Mouse (Mus musculus): Measurements from ENCODE around the gene Olfr1214. TPM values are rescaled to one million over a fixed set of nuclear protein-coding genes. Genes with fewer than 3 reads are reported as not detected.
"Not testable (repeated sequence)": the region's sequence is repeated elsewhere in the genome, so short reads cannot be mapped to it uniquely, and the experiment has no call there.

The Olfr1214 gene
- not detected in 2 replicates for polyA plus RNA-seq (2014; fragmentation: Nextera tagmentation; extraction: Ambion mirVana)

- Histone ChIP-seq H3K27ac (ENCODE audit: low read depth, low read length) (no peak within 1 kb of the TSS), H3K36me3 (ENCODE audit: control insufficient read depth, insufficient read depth, low read length) (no peaks in the 10 kb centered on the region), H3K9ac (ENCODE audit: low read depth, low read length) (no peak within 1 kb of the TSS), H3K4me1 (ENCODE audit: control insufficient read depth, insufficient read depth, low read length) (no peaks in the 10 kb centered on the region), H3K4me2 (replicated peaks; ENCODE audit: low read depth, low read length) (no peak within 1 kb of the TSS), H3K9me3 (ENCODE audit: control insufficient read depth, low read length) (no peaks in the 10 kb centered on the region), H3K27me3 (ENCODE audit: control insufficient read depth, insufficient read depth, low read length) (no peaks in the 10 kb centered on the region), H3K4me3 (ENCODE audit: low read length) (no peak within 1 kb of the TSS)
- 87% methylated on average over 1 of the region's 1 CpGs for WGBS
- no peak for ATAC-seq (ENCODE audit: low FRiP score, low TSS enrichment)
Observed at GRCm38 (mm10) chr2:88992553-88992952, at the start of gene Olfr1214. Olfr1214 (minus strand) TSS chr2:88992653.

GRCm38 (mm10) chr2:89031965-89032364, 39.5 kb upstream of the Olfr1214 start, which contains the start of gene Olfr1217:
Olfr1217 (minus strand) TSS chr2:89032065.
- ATAC-seq (ENCODE audit: low FRiP score, low TSS enrichment), result no peak
- H3K36me3 ChIP-seq (ENCODE audit: control insufficient read depth, insufficient read depth, low read length), result no peaks in the 10 kb centered on the region
- H3K4me2 ChIP-seq (replicated peaks; ENCODE audit: low read depth, low read length), result no peak within 1 kb of the TSS
- no peak within 1 kb of the TSS for H3K4me3 ChIP-seq (ENCODE audit: low read length)
- H3K9me3 ChIP-seq (ENCODE audit: control insufficient read depth, low read length), result no peaks in the 10 kb centered on the region
- H3K9ac ChIP-seq (ENCODE audit: low read depth, low read length), result no peak within 1 kb of the TSS
- H3K27ac ChIP-seq (ENCODE audit: low read depth, low read length), result no peak within 1 kb of the TSS
- H3K27me3 ChIP-seq (ENCODE audit: control insufficient read depth, insufficient read depth, low read length), result no peaks in the 10 kb centered on the region
- H3K4me1 ChIP-seq (ENCODE audit: control insufficient read depth, insufficient read depth, low read length), result no peaks in the 10 kb centered on the region
- WGBS, result 85% methylated on average over 2 of the region's 2 CpGs

- not testable (repeated sequence) for H3K27ac ChIP-seq (ENCODE audit: low read depth, low read length); H3K4me1 ChIP-seq (ENCODE audit: control insufficient read depth, insufficient read depth, low read length); H3K4me3 ChIP-seq (ENCODE audit: low read length); H3K9me3 ChIP-seq (ENCODE audit: control insufficient read depth, low read length); H3K27me3 ChIP-seq (ENCODE audit: control insufficient read depth, insufficient read depth, low read length); H3K36me3 ChIP-seq (ENCODE audit: control insufficient read depth, insufficient read depth, low read length); ATAC-seq (ENCODE audit: low FRiP score, low TSS enrichment); H3K9ac ChIP-seq (ENCODE audit: low read depth, low read length); H3K4me2 ChIP-seq (replicated peaks; ENCODE audit: low read depth, low read length)
- WGBS, result 73% methylated on average over 3 of the region's 3 CpGs
Observed at GRCm38 (mm10) chr2:89021436-89021835, 29.0 kb upstream of the Olfr1214 start.

- WGBS, result 77% methylated on average over 1 of the region's 1 CpGs
- Histone ChIP-seq H3K4me3 (ENCODE audit: low read length) (no peak within 1 kb of the TSS), H3K9ac (ENCODE audit: low read depth, low read length) (no peak within 1 kb of the TSS), H3K4me2 (replicated peaks; ENCODE audit: low read depth, low read length) (no peak within 1 kb of the TSS), H3K9me3 (ENCODE audit: control insufficient read depth, low read length) (no peaks in the 10 kb centered on the region), H3K27me3 (ENCODE audit: control insufficient read depth, insufficient read depth, low read length) (no peaks in the 10 kb centered on the region), H3K27ac (ENCODE audit: low read depth, low read length) (no peak within 1 kb of the TSS), H3K4me1 (ENCODE audit: control insufficient read depth, insufficient read depth, low read length) (no peaks in the 10 kb centered on the region), H3K36me3 (ENCODE audit: control insufficient read depth, insufficient read depth, low read length) (no peaks in the 10 kb centered on the region)
- no peak for ATAC-seq (ENCODE audit: low FRiP score, low TSS enrichment)
Observed at GRCm38 (mm10) chr2:89018240-89018639, 25.8 kb upstream of the Olfr1214 start, which contains the start of gene Olfr1216. Olfr1216 (minus strand) TSS chr2:89018340.

GRCm38 (mm10) chr2:89006873-89007272, 14.4 kb upstream of the Olfr1214 start, which contains the start of gene Olfr1215:
Olfr1215 (minus strand) TSS chr2:89006973.
- no peak within 1 kb of the TSS for H3K27ac ChIP-seq (ENCODE audit: low read depth, low read length)
- H3K4me1 ChIP-seq (ENCODE audit: control insufficient read depth, insufficient read depth, low read length), result no peaks in the 10 kb centered on the region
- H3K9me3 ChIP-seq (ENCODE audit: control insufficient read depth, low read length), result no peaks in the 10 kb centered on the region
- ATAC-seq (ENCODE audit: low FRiP score, low TSS enrichment), result no peak
- H3K27me3 ChIP-seq (ENCODE audit: control insufficient read depth, insufficient read depth, low read length), result no peaks in the 10 kb centered on the region
- no peaks in the 10 kb centered on the region for H3K36me3 ChIP-seq (ENCODE audit: control insufficient read depth, insufficient read depth, low read length)
- no peak within 1 kb of the TSS for H3K4me3 ChIP-seq (ENCODE audit: low read length)
- no peak within 1 kb of the TSS for H3K4me2 ChIP-seq (replicated peaks; ENCODE audit: low read depth, low read length)
- 81% methylated on average over 2 of the region's 2 CpGs for WGBS
- H3K9ac ChIP-seq (ENCODE audit: low read depth, low read length), result no peak within 1 kb of the TSS

GRCm38 (mm10) chr2:88980181-88980580, 12.3 kb downstream of the Olfr1214 start, which contains the start of gene Gm13762:
Gm13762 (minus strand) TSS chr2:88980281.
- H3K27me3 ChIP-seq (ENCODE audit: control insufficient read depth, insufficient read depth, low read length), result no peaks in the 10 kb centered on the region
- H3K4me1 ChIP-seq (ENCODE audit: control insufficient read depth, insufficient read depth, low read length), result no peaks in the 10 kb centered on the region
- no peak within 1 kb of the TSS for H3K9ac ChIP-seq (ENCODE audit: low read depth, low read length)
- no peak within 1 kb of the TSS for H3K4me3 ChIP-seq (ENCODE audit: low read length)
- no peak for ATAC-seq (ENCODE audit: low FRiP score, low TSS enrichment)
- H3K4me2 ChIP-seq (replicated peaks; ENCODE audit: low read depth, low read length), result no peak within 1 kb of the TSS
- no peak within 1 kb of the TSS for H3K27ac ChIP-seq (ENCODE audit: low read depth, low read length)
- H3K9me3 ChIP-seq (ENCODE audit: control insufficient read depth, low read length), result no peaks in the 10 kb centered on the region
- WGBS, result 79% methylated on average over 1 of the region's 1 CpGs
- H3K36me3 ChIP-seq (ENCODE audit: control insufficient read depth, insufficient read depth, low read length), result no peaks in the 10 kb centered on the region

GRCm38 (mm10) chr2:88953669-88954068, 38.8 kb downstream of the Olfr1214 start, which contains the start of gene Olfr1212:
Olfr1212 (plus strand) TSS chr2:88953969.
- Histone ChIP-seq H3K4me1 (ENCODE audit: control insufficient read depth, insufficient read depth, low read length) (no peaks in the 10 kb centered on the region), H3K4me3 (ENCODE audit: low read length) (no peak within 1 kb of the TSS), H3K36me3 (ENCODE audit: control insufficient read depth, insufficient read depth, low read length) (no peaks in the 10 kb centered on the region), H3K27me3 (ENCODE audit: control insufficient read depth, insufficient read depth, low read length) (no peaks in the 10 kb centered on the region), H3K4me2 (replicated peaks; ENCODE audit: low read depth, low read length) (no peak within 1 kb of the TSS), H3K9me3 (ENCODE audit: control insufficient read depth, low read length) (no peaks in the 10 kb centered on the region), H3K9ac (ENCODE audit: low read depth, low read length) (no peak within 1 kb of the TSS), H3K27ac (ENCODE audit: low read depth, low read length) (no peak within 1 kb of the TSS)
- no peak for ATAC-seq (ENCODE audit: low FRiP score, low TSS enrichment)

GRCm38 (mm10) chr2:88938011-88938410, 54.4 kb downstream of the Olfr1214 start, which contains the start of gene Olfr1211:
Olfr1211 (minus strand) TSS chr2:88938111.
- no peak for ATAC-seq (ENCODE audit: low FRiP score, low TSS enrichment)
- H3K4me1 ChIP-seq (ENCODE audit: control insufficient read depth, insufficient read depth, low read length), result no peaks in the 10 kb centered on the region
- no peaks in the 10 kb centered on the region for H3K27me3 ChIP-seq (ENCODE audit: control insufficient read depth, insufficient read depth, low read length)
- H3K4me3 ChIP-seq (ENCODE audit: low read length), result no peak within 1 kb of the TSS
- no peak within 1 kb of the TSS for H3K4me2 ChIP-seq (replicated peaks; ENCODE audit: low read depth, low read length)
- H3K27ac ChIP-seq (ENCODE audit: low read depth, low read length), result no peak within 1 kb of the TSS
- 100% methylated on average over 1 of the region's 1 CpGs for WGBS
- no peaks in the 10 kb centered on the region for H3K36me3 ChIP-seq (ENCODE audit: control insufficient read depth, insufficient read depth, low read length)
- no peak within 1 kb of the TSS for H3K9ac ChIP-seq (ENCODE audit: low read depth, low read length)
- H3K9me3 ChIP-seq (ENCODE audit: control insufficient read depth, low read length), result no peaks in the 10 kb centered on the region
